Mouse (Mus musculus) thymus, adult 18-20 months (tissue): ENCODE data around the gene Kdm4b.

Experiments
- DNase-seq, 2 experiments: peaks; one replicate each; pipeline ENCODE4 v3.0.0; 2022; ENCODE audit warnings: mixed read lengths in 2 of 2

Gene Kdm4b

GRCm38 (mm10) chr17:56348586-56348985 lies 22.7 kb downstream of the Kdm4b start:
- DNase-seq: no peak

GRCm38 (mm10) chr17:56350694-56351093 lies 24.8 kb downstream of the Kdm4b start:
- DNase-seq: peak; percentile 46 to 57

GRCm38 (mm10) chr17:56356921-56357885 lies 31.3 kb downstream of the Kdm4b start:
- peak; percentile 29 to 54 for DNase-seq

- DNase-seq: no peak
Observed at GRCm38 (mm10) chr17:56359183-56359725, 33.4 kb downstream of the Kdm4b start.

- DNase-seq: no peak
Observed at GRCm38 (mm10) chr17:56359864-56360263, 34.0 kb downstream of the Kdm4b start.

GRCm38 (mm10) chr17:56360451-56360850 lies 34.6 kb downstream of the Kdm4b start:
- no peak for DNase-seq

GRCm38 (mm10) chr17:56361542-56361941 lies 35.7 kb downstream of the Kdm4b start:
- DNase-seq: no peak

GRCm38 (mm10) chr17:56365791-56366673 lies 40.2 kb downstream of the Kdm4b start:
- no peak for DNase-seq

GRCm38 (mm10) chr17:56368291-56368790 lies 42.5 kb downstream of the Kdm4b start:
- DNase-seq: no peak

GRCm38 (mm10) chr17:56370090-56370489 lies 44.2 kb downstream of the Kdm4b start:
- DNase-seq: no peak

GRCm38 (mm10) chr17:56371029-56371660 lies 45.3 kb downstream of the Kdm4b start:
- no peak for DNase-seq

- DNase-seq: no peak
Observed at GRCm38 (mm10) chr17:56372109-56372508, 46.2 kb downstream of the Kdm4b start.

- no peak for DNase-seq
Observed at GRCm38 (mm10) chr17:56373136-56374034, 47.5 kb downstream of the Kdm4b start.

GRCm38 (mm10) chr17:56374851-56375250 lies 49.0 kb downstream of the Kdm4b start:
- no peak for DNase-seq

- no peak for DNase-seq
Observed at GRCm38 (mm10) chr17:56379281-56379834, 53.5 kb downstream of the Kdm4b start.

GRCm38 (mm10) chr17:56380286-56380685 lies 54.4 kb downstream of the Kdm4b start:
- no peak for DNase-seq

- DNase-seq: no peak
Observed at GRCm38 (mm10) chr17:56381183-56381582, 55.3 kb downstream of the Kdm4b start.

- no peak for DNase-seq
Observed at GRCm38 (mm10) chr17:56382997-56383396, 57.1 kb downstream of the Kdm4b start.

- no peak for DNase-seq
Observed at GRCm38 (mm10) chr17:56384903-56385302, 59.0 kb downstream of the Kdm4b start.

- DNase-seq: no peak
Observed at GRCm38 (mm10) chr17:56387612-56388011, 61.8 kb downstream of the Kdm4b start.

GRCm38 (mm10) chr17:56393238-56393637 lies 67.4 kb downstream of the Kdm4b start:
- no peak for DNase-seq
